Mouse (Mus musculus) lung, postnatal 25 days (tissue): Measurements from ENCODE around the gene Arl16.

ENCODE experiments used
- DNase-seq: peaks from one replicate; pipeline ENCODE4 v3.0.0; 2022; ENCODE audit warnings: low spot score

Gene Arl16

DNA sequence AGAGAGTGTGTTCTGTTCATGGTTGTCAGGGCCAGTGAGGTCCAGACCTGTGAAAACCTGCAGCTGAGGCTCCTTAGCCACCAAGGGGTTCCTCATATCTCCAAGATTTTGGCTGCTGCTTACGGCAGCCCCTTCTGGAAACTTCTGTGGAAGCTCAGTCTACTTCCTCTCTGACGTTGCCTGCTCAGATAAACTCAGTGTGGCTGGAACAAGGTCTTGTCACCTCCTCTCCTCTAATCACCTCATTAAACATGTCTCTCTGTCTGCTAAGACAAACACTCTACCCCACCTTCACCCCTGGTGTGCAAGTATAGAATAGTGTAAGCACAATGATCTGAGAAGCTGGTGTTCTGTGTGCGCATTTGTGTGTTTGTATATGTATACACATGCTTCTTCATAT is 21.9 kb downstream of the Arl16 start:
- no peak for DNase-seq

DNA sequence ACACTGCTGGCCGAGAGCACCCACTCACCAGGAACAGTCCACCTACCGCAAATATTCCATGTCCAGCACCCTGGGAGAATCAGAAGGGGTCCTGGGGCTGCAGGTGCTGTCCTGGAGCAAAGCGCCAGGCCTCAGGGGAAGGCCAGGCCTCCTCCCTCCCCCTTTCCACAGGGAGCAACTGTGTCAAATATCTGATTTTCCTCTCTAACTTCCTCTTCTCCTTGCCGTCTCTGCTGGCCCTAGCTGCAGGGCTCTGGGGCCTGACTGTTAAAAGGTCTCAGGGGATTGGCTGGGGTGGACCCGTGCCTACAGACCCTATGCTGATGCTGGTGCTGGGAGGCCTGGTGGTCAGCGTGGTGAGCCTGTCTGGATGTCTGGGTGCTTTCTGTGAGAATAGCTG is 23.3 kb downstream of the Arl16 start:
- DNase-seq, result no peak

DNA sequence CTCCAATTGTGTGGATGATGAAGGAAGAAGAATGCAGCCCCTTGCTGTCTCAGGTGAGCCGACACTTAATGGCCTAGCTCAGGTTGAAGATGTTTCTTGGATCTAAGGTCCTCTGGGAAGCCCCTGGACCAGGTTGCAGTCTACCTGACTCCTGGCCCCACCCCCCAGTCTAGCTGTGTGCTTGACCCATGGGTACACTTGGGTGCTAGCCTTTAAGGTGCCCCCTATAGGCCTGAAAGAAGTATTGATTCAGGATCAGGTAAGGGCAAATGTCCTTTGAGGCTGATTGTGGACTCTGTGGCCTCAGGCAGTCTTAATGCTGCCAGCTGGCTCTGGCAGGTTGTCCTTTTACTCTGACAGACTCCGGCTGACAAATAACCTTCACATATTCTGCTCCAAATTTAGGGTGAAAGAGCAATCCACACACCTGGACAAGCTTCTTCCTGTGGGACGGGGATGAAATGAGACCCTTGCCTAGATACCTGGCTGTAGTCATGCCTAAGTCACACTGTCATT is 24.6 kb downstream of the Arl16 start:
- DNase-seq, result no peak

DNA sequence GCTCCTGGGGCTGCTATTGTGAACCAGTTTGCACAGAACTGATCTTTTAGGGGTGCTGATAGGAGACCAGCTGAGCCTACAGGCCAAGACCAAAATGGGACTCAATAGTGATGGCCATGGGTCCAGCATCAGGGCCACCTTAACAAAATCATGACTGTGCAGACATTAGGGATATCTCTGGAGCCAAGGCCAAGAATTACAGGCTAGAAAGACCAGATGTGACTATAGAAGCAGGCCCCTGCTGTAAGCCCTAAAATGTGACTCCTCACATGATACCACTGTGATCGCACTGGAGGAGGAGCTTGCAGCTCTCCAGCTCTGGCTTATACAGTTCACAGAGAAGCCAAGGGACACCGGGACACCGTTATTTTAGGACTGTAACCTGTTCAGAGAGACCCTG is 25.1 kb downstream of the Arl16 start, which contains the start of gene Tspan10:
Gene Tspan10 (plus strand): TSS at position 301 of the 400 bp plus-strand sequence.
- DNase-seq, result no peak

DNA sequence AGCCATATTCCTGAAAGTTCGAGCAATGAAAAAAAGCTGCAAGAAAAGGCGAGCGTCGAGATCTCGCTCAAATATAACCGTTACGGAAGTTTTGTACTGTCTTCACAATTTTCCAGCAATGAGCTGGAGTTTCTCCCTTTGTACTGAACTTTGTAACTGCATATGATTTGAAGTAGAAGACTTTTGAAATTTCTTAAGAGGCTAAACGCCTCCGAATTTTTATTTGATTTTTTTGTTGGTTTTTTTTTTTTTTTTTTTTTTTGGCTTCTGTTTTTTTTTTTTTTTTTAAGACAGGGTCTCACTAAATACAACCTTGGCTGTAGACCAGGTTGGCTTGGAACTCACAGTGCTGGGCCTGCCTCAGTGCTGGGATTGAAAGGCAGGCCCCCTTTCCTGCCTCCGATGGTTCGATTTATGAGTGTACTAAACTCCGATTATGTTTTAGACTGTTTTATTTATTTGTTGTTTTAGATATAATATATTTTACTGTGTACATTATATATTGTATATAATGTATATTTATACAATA is 29.5 kb downstream of the Arl16 start:
- DNase-seq, result no peak

DNA sequence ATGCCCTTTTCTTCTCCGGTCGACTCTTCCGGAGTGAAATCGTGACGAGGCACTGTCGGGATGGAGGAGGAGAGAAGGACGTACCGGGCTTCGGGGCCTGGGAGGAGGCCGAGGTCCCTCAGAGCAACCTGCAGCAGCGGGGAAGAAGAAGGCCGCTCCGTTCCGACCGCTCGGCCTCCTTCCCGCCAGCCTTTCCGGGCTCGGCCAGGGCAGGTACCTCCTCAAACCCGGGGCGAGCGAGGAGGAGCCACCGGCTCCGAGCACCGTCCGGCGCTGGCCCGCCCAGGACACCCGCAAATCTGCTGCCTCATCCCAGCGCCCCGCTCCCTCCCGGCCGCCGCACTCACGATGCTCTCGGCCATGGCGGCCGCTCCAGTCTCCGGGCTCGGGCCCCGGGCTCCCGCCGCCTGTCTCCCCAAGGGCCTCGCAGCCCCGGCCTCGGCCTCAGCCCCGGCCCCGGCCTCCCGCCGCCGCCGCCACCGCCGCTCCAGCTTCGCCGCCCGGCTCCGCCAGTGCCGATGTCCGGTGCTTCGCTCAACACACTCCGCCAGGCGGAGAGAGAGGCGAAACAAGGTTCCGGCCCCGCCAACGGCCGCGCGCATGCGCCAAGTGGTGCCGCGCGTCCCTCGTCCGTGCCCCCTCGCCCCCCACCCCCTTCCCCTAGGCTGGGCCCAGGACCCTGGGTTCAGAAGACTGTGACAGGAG is 30.1 kb downstream of the Arl16 start, which contains the start of gene Nploc4:
Gene Nploc4 (minus strand): TSS at position 557 of the 705 bp plus-strand sequence.
- DNase-seq, result peak; percentile 82

DNA sequence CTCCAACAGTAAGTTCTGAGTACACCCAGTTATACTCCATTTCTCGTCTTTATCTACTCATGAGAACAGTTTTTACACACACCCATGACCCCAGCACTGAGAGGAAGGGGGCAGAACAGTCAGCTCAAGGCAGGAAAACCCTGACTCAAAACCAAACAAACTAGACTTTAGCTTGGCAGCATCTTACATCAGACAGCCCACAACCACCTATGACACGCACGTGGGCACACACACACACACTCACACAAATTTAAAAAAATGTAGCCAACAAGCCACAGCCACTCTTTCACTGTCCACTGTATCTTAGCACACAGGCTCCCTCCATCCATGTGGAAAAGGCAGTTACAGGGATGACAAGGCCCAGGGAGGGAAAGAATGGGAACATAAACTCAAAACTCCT is 40.7 kb downstream of the Arl16 start:
- no peak for DNase-seq

DNA sequence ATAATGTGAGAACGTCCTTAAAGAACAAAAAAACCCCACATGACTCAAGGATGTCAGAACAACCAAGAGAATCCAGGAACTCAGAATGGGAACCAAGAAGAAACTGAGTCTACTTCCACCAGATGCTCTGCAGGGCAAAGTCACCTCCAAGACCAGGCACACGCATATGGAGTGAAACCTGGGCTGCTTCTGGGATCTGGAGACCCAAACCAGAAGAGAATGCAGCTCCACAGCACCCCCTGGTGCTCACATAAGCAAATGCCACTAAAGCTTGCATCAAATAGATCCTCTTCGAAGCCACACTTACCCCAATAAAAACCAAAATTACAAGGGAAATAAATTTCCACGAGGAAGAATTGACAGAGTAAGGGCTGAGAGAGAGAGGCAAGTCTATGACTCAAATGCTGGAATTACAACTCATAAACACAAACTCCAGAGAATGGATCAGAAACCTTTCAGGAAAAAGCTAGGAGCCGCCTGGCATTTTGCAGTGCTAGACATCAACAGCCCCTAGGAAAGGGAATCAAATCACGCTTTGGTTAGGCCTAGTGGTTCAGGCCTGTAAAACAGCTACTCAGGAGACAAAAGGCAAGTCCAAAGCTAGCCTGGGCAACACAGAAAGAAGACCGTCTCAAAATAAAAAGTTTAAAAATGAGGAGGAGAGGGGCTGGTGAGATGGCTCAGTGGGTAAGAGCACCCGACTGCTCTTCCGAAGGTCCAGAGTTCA is 43.7 kb downstream of the Arl16 start:
- DNase-seq, result peak; percentile 37

DNA sequence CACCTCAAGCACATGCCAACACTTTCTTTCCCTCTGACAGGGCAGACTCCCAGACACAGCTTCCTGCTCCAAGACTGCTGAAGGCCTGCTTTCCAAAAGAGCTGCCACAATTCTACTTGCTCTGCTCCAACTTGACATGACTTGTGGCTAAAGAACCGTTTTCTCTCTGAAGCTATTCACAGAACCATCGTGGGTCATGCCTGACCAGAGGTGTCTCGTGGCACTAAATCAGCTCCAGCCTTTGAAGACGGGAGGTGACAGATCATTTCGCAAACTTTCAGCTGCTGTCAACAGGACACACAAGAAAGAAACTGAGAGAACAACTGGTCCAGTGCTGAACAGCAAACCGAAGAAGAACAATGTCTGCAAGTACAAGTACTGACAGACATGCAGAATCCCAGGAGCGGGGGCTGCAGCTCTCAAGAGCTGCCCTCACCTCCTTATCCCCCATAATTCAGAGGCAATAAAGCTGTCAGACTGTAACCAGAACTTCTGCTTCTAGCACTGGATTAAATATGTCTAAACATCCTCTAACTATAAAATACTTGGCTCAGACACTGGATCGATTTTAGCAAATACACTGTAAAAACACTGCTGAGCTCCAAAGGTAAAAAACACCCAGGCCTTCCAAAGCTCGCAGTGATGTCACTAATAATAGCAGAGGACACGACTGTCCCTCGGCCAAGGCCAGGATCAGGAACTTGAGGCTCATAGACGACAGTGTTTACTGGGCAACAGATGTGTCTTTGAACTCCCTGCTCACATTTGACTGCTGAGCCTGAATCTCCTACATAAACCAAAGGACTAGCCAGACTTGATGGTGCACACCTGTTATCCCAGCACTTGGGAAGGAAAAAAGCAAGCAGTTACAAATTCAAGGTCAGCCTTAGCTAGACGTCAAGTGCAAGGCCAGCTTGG is 44.5 kb downstream of the Arl16 start:
- no peak for DNase-seq

DNA sequence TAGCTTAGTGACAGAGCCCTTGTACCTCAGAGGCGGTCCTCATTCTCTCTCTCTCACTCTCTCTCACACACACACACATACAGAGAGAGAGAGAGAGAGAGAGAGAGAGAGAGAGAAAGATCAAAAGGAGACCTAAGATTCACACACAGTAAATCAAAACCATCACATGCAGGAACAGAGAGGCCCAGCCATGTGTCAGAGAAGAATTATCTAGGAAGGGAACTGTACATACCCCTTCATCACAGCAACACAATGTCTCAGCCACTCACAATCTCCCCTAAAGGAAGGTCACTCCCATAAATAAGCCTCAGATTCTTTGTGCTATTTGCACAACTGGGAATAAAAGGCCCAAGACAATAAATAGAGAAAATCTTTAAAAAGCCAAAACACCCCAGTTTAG is 48.8 kb downstream of the Arl16 start:
- DNase-seq, result no peak

DNA sequence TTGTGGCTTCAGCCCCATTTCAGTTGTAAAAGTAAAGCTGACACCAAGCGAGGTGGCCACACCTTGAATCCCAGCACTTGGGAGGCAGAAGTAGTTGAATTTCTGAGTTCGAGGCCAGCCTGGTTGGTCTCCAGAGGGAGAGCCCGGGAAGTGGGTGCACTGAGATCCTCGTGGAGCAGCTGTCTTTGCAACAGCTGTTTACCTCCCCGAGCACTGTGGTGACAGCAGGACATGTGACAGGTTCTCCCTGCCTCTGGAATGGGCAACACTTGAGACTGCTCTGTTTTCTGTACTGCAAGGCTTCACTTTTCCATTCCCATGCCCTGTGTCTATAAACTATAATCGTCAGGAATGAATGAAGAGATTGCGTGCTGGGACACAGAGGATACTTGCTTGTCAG is 49.6 kb downstream of the Arl16 start:
- no peak for DNase-seq
